Mouse (Mus musculus): ENCODE results near the gene AU015836. TPM values are rescaled to one million over a fixed set of nuclear protein-coding genes. Genes with fewer than 3 reads are reported as not detected.

The AU015836 gene
- total RNA-seq, 1 experiment from 2014 or later, result not detected

Other genes with a start within 250 kb of the AU015836 start
- gene Pdk3, start 136.5 kb upstream of the AU015836 start, total RNA-seq (2017), result 64.9 and 83.6 TPM in 2 replicates
- 60.3 and 69.7 TPM in 2 replicates for gene Zfx, start 155.0 kb downstream of the AU015836 start, total RNA-seq (2017)
- 161 and 240 TPM in 2 replicates for gene Eif2s3x, start 244.2 kb downstream of the AU015836 start, total RNA-seq (2017)